Mouse (Mus musculus) cerebellum, postnatal 36 days (tissue): ENCODE measurements around the gene Mfsd4a.
A peak's percentile ranks its signal among the peaks of the same experiment; 100 is the strongest.

Experiments used
- DNase-seq, 2 experiments: peaks; one replicate each; pipeline ENCODE4 v3.0.0; 2021 to 2022; ENCODE audit warnings: mixed read lengths in 2 of 2

Gene Mfsd4a

DNA sequence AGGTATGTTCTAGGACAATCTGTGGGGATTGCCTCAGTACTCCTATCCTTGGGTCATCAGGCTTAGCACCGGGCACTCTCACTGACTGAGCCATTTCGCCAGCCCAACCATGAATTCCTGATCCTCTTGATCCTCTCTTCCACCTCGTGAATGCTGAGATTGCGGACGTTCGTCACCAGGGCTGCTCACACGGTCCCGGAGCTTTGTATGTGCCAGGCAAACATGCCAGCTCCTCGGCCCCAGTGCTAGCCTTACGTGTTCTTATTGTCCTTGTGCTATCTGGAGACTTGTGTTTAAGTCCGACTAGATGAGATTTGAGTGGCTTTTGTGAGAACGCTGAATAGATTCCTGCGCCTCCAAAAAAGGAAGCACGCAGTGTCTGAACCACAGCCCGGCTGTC is 80.4 kb downstream of the Mfsd4a start:
- DNase-seq: no peak

GRCm38 (mm10) chr1:131983806-131984205 is 84.1 kb downstream of the Mfsd4a start:
- DNase-seq: no peak

DNA sequence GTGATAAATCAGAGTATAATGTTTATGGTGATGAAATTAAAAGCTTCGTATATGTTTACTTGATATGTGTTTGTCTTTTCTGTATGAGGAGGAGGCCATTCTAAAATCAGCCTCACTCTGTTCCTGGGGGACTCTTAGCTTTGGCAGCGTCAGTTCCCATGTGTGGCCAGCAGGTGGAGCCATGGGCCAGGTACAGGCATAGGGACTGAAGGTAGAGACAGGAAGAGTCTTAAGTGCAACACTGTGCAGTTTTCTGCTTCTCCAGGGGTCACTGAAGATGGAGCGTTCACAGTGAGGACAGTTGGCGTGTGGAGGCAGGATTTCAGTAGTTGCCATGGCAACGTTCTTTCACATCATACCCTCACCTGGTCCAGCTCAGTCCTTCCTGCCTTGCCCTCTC is 85.0 kb downstream of the Mfsd4a start:
- peak; percentile 85 for DNase-seq

DNA sequence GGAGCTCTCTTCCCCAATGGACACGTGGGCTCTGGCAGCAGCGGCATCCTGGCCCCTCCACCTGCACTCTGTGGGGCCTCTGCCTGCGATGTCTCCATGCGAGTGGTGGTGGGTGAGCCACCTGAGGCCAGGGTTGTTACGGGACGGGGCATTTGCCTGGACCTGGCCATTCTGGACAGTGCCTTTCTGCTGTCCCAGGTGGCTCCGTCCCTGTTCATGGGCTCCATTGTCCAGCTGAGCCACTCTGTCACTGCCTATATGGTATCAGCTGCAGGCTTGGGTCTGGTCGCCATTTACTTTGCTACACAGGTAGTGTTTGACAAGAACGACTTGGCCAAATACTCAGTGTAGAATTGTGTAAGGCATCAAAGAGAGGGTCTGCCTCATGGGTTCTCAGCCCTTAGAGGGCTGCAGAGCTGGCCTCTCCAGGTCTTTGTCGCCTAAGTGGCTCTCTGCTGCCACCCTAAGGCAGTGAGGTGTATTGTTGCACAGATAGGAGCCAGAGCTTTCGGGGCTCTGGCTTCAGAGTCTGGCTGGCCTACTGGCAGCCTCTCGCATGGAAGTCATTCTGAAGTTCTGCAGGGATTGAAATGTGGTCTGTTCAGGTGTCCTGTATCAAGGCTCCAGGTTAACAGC is 86.4 kb downstream of the Mfsd4a start:
- DNase-seq: peak; percentile 78 to 79

DNA sequence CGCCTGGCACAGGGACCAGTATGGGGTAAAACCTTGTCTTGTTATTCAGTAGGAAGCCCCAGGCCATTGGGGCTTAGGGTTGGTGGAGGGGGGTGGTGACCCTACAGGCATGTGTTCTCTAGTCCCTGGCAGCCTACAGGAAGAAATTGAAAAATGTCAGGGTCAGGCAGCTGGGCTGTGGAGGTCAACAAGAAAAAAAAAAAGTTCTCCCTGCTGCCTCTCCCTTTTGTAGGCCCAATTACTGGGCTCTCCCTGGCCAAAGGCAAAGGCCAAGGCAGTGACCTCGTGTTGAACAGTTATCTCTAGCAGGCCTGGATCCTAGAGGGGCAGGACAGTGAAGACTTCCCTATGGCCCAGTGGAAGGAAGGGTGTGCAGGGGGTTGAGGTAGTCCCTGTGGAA is 87.4 kb downstream of the Mfsd4a start:
- no peak for DNase-seq

DNA sequence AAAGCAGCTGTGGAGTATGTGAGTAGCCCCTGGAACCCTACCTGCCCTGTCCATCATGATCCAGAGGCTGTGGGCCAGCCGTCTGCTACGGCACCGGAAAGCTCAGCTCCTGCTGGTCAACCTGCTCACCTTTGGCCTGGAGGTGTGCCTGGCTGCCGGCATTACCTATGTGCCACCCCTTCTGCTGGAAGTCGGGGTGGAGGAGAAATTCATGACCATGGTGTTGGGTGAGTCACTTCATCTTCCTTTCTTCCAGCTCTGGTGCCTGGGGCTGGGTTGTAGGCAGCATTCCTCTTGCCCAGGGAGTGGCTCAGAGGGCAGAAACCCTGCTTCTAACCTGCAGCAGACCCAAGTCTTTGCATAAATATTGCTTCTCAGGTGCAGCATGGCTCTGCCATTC is 91.0 kb downstream of the Mfsd4a start:
- DNase-seq: no peak

DNA sequence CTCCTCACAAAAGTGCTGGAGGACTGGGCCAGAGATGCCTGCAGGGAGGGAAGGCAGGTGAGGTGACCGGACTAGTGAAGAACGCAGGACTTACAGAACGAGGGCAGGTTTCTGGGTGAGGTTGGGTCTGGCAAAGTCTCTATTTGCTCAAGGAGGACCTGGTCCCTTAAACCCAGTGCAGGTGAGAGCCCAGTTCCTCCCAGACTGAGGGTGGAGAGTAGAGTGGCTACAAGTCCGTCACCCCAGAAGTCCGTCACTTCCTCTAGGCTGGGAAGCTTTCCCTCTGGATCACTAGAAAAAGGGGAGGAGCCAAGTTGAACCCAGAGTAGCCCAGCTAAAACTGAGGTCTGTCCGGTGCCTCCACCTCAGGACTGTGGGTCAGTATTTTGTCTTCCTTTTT is 93.9 kb downstream of the Mfsd4a start:
- DNase-seq: no peak
